Mouse (Mus musculus) hematopoietic stem cell, adult 5-6 weeks (primary cell): ENCODE results near the gene Plcb2. TPM values are rescaled to one million over a fixed set of nuclear protein-coding genes. Genes with fewer than 3 reads are reported as not detected.

ENCODE experiments used
- total RNA-seq: library from RNA; stranded (forward); fragments of 172-1452, 232-1000 nt; gene quantifications from 2 replicates; pipeline ENCODE4 v1.2.3, GENCODE M21; 2017

Gene Plcb2
- total RNA-seq, 1 experiment from 2014 or later, result 67.8 TPM

Other genes starting within 250 kb of the Plcb2 start
- 206 and 209 TPM in 2 replicates for gene Srp14, start 248.7 kb downstream of the Plcb2 start, total RNA-seq
- gene Bmf, start 178.8 kb downstream of the Plcb2 start, total RNA-seq, result 1.9 and 2.6 TPM in 2 replicates
- 85.6 and 101 TPM in 2 replicates for gene Bub1b, start 130.2 kb downstream of the Plcb2 start, total RNA-seq
- 0.94 TPM in 1 of 2 replicates, not detected in the other for gene Pak6, start 65.1 kb downstream of the Plcb2 start, total RNA-seq
- 1.9 and 2.3 TPM in 2 replicates for gene Ankrd63, start 24.5 kb downstream of the Plcb2 start, total RNA-seq
- gene Inafm2, start 17.3 kb upstream of the Plcb2 start, total RNA-seq, result 17.7 and 23.0 TPM in 2 replicates
- gene Ccdc9b, start 34.2 kb upstream of the Plcb2 start, total RNA-seq, result 2.1 and 2.8 TPM in 2 replicates
- gene Phgr1, start 44.3 kb upstream of the Plcb2 start, total RNA-seq, result not detected in 2 replicates
- gene Disp2, start 51.3 kb upstream of the Plcb2 start, total RNA-seq, result not detected in 2 replicates
- gene Knstrn, start 85.6 kb upstream of the Plcb2 start, total RNA-seq, result 97.9 and 151 TPM in 2 replicates
- gene Ivd, start 133.5 kb upstream of the Plcb2 start, total RNA-seq, result 30.4 and 35.1 TPM in 2 replicates
- 6.4 and 6.9 TPM in 2 replicates for gene Bahd1, start 171.9 kb upstream of the Plcb2 start, total RNA-seq
- 4.0 and 4.5 TPM in 2 replicates for gene Chst14, start 198.1 kb upstream of the Plcb2 start, total RNA-seq